Mouse (Mus musculus) thymus, adult 2 months (tissue): Measurements from ENCODE around the gene Dleu7.

Source experiments
- CTCF ChIP-seq: fragments of 200-500 bp; IDR thresholded peaks from 2 replicates; pipeline ENCODE4 v1.5.1; 2012; ENCODE audit warnings: mild to moderate bottlenecking, control low read depth, low read length, moderate library complexity, borderline replicate concordance; ENCODE audit not compliant: control insufficient read depth, poor library complexity, insufficient read depth; ENCODE audit errors: extremely low read depth
- POLR2A ChIP-seq: fragments of 200-500 bp; IDR thresholded peaks from 2 replicates; pipeline ENCODE4 v1.6.1; 2012; ENCODE audit warnings: mild to moderate bottlenecking, low read length, control low read depth, moderate library complexity; ENCODE audit not compliant: control insufficient read depth, poor library complexity, insufficient read depth; ENCODE audit errors: extremely low read depth

DNA sequence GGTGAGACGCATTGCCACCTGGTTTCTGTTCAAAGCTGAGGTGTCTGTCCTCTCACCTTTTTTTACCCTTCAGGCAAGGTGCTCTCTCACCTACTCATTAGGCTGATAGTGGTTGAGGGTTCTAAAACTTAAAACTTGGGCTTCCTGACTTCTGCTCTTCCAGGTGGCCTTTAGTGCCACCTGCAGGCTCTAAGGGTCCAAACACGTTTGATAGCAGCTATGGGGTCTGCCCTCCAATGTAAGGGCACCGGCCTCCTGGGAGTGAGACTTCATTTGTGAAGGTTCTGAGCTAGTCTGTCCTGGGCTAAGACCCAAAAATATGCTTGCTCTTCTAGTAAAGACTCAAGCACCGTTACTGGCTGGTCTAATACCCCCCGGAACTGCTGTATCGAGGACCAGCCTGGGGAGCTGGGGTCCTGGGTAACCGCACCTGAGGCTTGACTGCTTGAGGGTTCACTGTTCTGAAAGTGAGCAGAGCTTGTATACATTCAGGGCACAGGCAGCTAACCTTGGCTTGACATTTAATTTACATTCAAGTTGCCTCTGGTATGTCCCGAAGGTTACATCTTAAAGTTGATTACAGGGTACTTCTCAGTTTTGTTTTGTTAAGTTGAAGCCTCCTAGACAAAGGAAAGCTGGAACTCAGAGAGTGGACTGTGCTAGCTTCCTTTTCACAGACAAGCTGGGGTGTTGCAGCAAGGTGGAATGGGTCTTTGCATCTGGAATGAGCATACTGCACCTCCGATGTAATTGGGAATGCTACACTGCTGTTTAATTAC lies 41.3 kb upstream of the Dleu7 start:
- TF ChIP-seq CTCF, result no peak
- no peak for TF ChIP-seq POLR2A
